Mouse (Mus musculus): ENCODE results near the gene Blvrb.

GRCm38 (mm10) chr7:27467648-27468047, 19.9 kb downstream of the Blvrb start:
- TF ChIP-seq POLR2A (IDR thresholded peaks at IDR 0.05; ENCODE audit: borderline replicate concordance, low read depth, low read length) (no peak), CTCF (IDR thresholded peaks at IDR 0.05; ENCODE audit: low read depth, low read length) (no peak)
